Mouse (Mus musculus) neural tube, embryonic 10.5 days (tissue): ENCODE data around the gene Atp2b2.
A peak's percentile ranks its signal among the peaks of the same experiment; 100 is the strongest.

Experiments used
- DNase-seq: peaks from one replicate; pipeline ENCODE4 v3.0.0-alpha.2; 2017; ENCODE audit warnings: low spot score; ENCODE audit errors: extremely low spot score

Gene Atp2b2

GRCm38 (mm10) chr6:113892091-113892674 is 150.2 kb downstream of the Atp2b2 start:
- DNase-seq: no peak

- peak; percentile 52 for DNase-seq
Measured at GRCm38 (mm10) chr6:113891225-113891967, 151.0 kb downstream of the Atp2b2 start.

GRCm38 (mm10) chr6:113890858-113891213 is 151.6 kb downstream of the Atp2b2 start:
- no peak for DNase-seq

GRCm38 (mm10) chr6:113890023-113890857 is 152.2 kb downstream of the Atp2b2 start:
- no peak for DNase-seq

- no peak for DNase-seq
Measured at GRCm38 (mm10) chr6:113889180-113889579, 153.2 kb downstream of the Atp2b2 start.

GRCm38 (mm10) chr6:113886886-113887285 is 155.5 kb downstream of the Atp2b2 start:
- DNase-seq: no peak

GRCm38 (mm10) chr6:113884806-113885205 is 157.6 kb downstream of the Atp2b2 start:
- no peak for DNase-seq

- DNase-seq: no peak
Measured at GRCm38 (mm10) chr6:113883225-113883624, 159.2 kb downstream of the Atp2b2 start.

- DNase-seq: no peak
Measured at GRCm38 (mm10) chr6:113882396-113882795, 160.0 kb downstream of the Atp2b2 start.

- DNase-seq: peak; percentile 48
Measured at GRCm38 (mm10) chr6:113881561-113882243, 160.7 kb downstream of the Atp2b2 start.

GRCm38 (mm10) chr6:113879366-113879765 is 163.0 kb downstream of the Atp2b2 start:
- no peak for DNase-seq

GRCm38 (mm10) chr6:113878510-113879128 is 163.8 kb downstream of the Atp2b2 start:
- DNase-seq: no peak

- DNase-seq: no peak
Measured at GRCm38 (mm10) chr6:113876585-113876984, 165.8 kb downstream of the Atp2b2 start.

GRCm38 (mm10) chr6:113875201-113875600 is 167.2 kb downstream of the Atp2b2 start:
- no peak for DNase-seq

GRCm38 (mm10) chr6:113872654-113873053 is 169.8 kb downstream of the Atp2b2 start:
- no peak for DNase-seq

GRCm38 (mm10) chr6:113870775-113871174 is 171.6 kb downstream of the Atp2b2 start:
- no peak for DNase-seq

- DNase-seq: no peak
Measured at GRCm38 (mm10) chr6:113868552-113868951, 173.9 kb downstream of the Atp2b2 start.

GRCm38 (mm10) chr6:113865699-113866098 is 176.7 kb downstream of the Atp2b2 start:
- DNase-seq: no peak

- DNase-seq: no peak
Measured at GRCm38 (mm10) chr6:113864812-113865211, 177.6 kb downstream of the Atp2b2 start.

GRCm38 (mm10) chr6:113862955-113863354 is 179.5 kb downstream of the Atp2b2 start:
- no peak for DNase-seq

- no peak for DNase-seq
Measured at GRCm38 (mm10) chr6:113861938-113862337, 180.5 kb downstream of the Atp2b2 start.
